Mouse (Mus musculus): ENCODE measurements at regions not wholly inside any gene's neighbourhood (a gene's known extent, or its start where the extent isn't known, plus 50 kb on each side); places are given as distances from the start of the nearest gene placed in this dataset.

GRCm38 (mm10) chr12:29236496-29236895 lies 291.7 kb upstream of the Myt1l start:
- H3K36me3 ChIP-seq (ENCODE audit: control insufficient read depth, insufficient read depth, low read length) = no peaks in the 10 kb centered on the region
- no peaks in the 10 kb centered on the region for H3K27me3 ChIP-seq (replicated peaks; ENCODE audit: control insufficient read depth, insufficient read depth, low read length)
- TF ChIP-seq POLR2A (IDR thresholded peaks at IDR 0.05; ENCODE audit: low read depth, low read length) (no peak), CTCF (conservative IDR thresholded peaks at IDR 0.05; ENCODE audit: insufficient read depth, insufficient read length, low read depth, low read length) (no peak)
- no peak for DNase-seq
- H3K27ac ChIP-seq (ENCODE audit: insufficient read depth, low read depth, low read length) = no peak overlapping the region
- 96% methylated on average over 2 of the region's 2 CpGs for WGBS
- no peak overlapping the region for H3K4me3 ChIP-seq (ENCODE audit: insufficient read depth, low read depth, low read length)
- H3K4me1 ChIP-seq (ENCODE audit: control insufficient read depth, insufficient read depth, low read length) = no peaks in the 10 kb centered on the region

GRCm38 (mm10) chr12:29237516-29237915 lies 290.7 kb upstream of the Myt1l start:
- TF ChIP-seq POLR2A (IDR thresholded peaks at IDR 0.05; ENCODE audit: low read depth, low read length) (no peak), CTCF (conservative IDR thresholded peaks at IDR 0.05; ENCODE audit: insufficient read depth, insufficient read length, low read depth, low read length) (no peak)

GRCm38 (mm10) chr12:29239482-29239881 lies 288.7 kb upstream of the Myt1l start:
- Histone ChIP-seq H3K27me3 (replicated peaks; ENCODE audit: control insufficient read depth, insufficient read depth, low read length) (no peaks in the 10 kb centered on the region), H3K4me1 (ENCODE audit: control insufficient read depth, insufficient read depth, low read length) (no peaks in the 10 kb centered on the region), H3K27ac (ENCODE audit: insufficient read depth, low read depth, low read length) (no peak overlapping the region), H3K36me3 (ENCODE audit: control insufficient read depth, insufficient read depth, low read length) (no peaks in the 10 kb centered on the region), H3K4me3 (ENCODE audit: insufficient read depth, low read depth, low read length) (no peak overlapping the region)
- 70% methylated on average over 3 of the region's 3 CpGs for WGBS
- TF ChIP-seq POLR2A (IDR thresholded peaks at IDR 0.05; ENCODE audit: low read depth, low read length) (no peak), CTCF (conservative IDR thresholded peaks at IDR 0.05; ENCODE audit: insufficient read depth, insufficient read length, low read depth, low read length) (no peak)
- no peak for DNase-seq

More at GRCm38 (mm10) chr12:29237516-29237915, 290.7 kb upstream of the Myt1l start:
- no peak for DNase-seq
- H3K27me3 ChIP-seq (replicated peaks; ENCODE audit: control insufficient read depth, insufficient read depth, low read length) = no peaks in the 10 kb centered on the region
- no peaks in the 10 kb centered on the region for H3K36me3 ChIP-seq (ENCODE audit: control insufficient read depth, insufficient read depth, low read length)
- no peaks in the 10 kb centered on the region for H3K4me1 ChIP-seq (ENCODE audit: control insufficient read depth, insufficient read depth, low read length)
- H3K27ac ChIP-seq (ENCODE audit: insufficient read depth, low read depth, low read length) = no peak overlapping the region
- WGBS = 42% methylated on average over 5 of the region's 5 CpGs
- no peak overlapping the region for H3K4me3 ChIP-seq (ENCODE audit: insufficient read depth, low read depth, low read length)

GRCm38 (mm10) chr12:29239975-29240374 lies 288.2 kb upstream of the Myt1l start:
- WGBS = 40% methylated on average over 5 of the region's 5 CpGs
- Histone ChIP-seq H3K36me3 (ENCODE audit: control insufficient read depth, insufficient read depth, low read length) (no peaks in the 10 kb centered on the region), H3K27ac (ENCODE audit: insufficient read depth, low read depth, low read length) (no peak overlapping the region), H3K27me3 (replicated peaks; ENCODE audit: control insufficient read depth, insufficient read depth, low read length) (no peaks in the 10 kb centered on the region), H3K4me3 (ENCODE audit: insufficient read depth, low read depth, low read length) (no peak overlapping the region), H3K4me1 (ENCODE audit: control insufficient read depth, insufficient read depth, low read length) (no peaks in the 10 kb centered on the region)
- no peak for DNase-seq
- TF ChIP-seq POLR2A (IDR thresholded peaks at IDR 0.05; ENCODE audit: low read depth, low read length) = no peak
- TF ChIP-seq CTCF (conservative IDR thresholded peaks at IDR 0.05; ENCODE audit: insufficient read depth, insufficient read length, low read depth, low read length) = no peak

- 79% methylated on average over 5 of the region's 5 CpGs for WGBS
- Histone ChIP-seq H3K27me3 (replicated peaks; ENCODE audit: control insufficient read depth, insufficient read depth, low read length) (no peaks in the 10 kb centered on the region), H3K4me3 (ENCODE audit: insufficient read depth, low read depth, low read length) (no peak overlapping the region), H3K4me1 (ENCODE audit: control insufficient read depth, insufficient read depth, low read length) (no peaks in the 10 kb centered on the region), H3K27ac (ENCODE audit: insufficient read depth, low read depth, low read length) (no peak overlapping the region), H3K36me3 (ENCODE audit: control insufficient read depth, insufficient read depth, low read length) (no peaks in the 10 kb centered on the region)
- no peak for TF ChIP-seq CTCF (conservative IDR thresholded peaks at IDR 0.05; ENCODE audit: insufficient read depth, insufficient read length, low read depth, low read length)
- no peak for TF ChIP-seq POLR2A (IDR thresholded peaks at IDR 0.05; ENCODE audit: low read depth, low read length)
- no peak for DNase-seq
These were observed 285.1 kb upstream of the Myt1l start for GRCm38 (mm10) chr12:29243087-29243486.

GRCm38 (mm10) chr12:29246041-29246440 lies 282.1 kb upstream of the Myt1l start:
- no peak for DNase-seq
- 37% methylated on average over 3 of the region's 3 CpGs for WGBS
- TF ChIP-seq CTCF (conservative IDR thresholded peaks at IDR 0.05; ENCODE audit: insufficient read depth, insufficient read length, low read depth, low read length) = no peak
- TF ChIP-seq POLR2A (IDR thresholded peaks at IDR 0.05; ENCODE audit: low read depth, low read length) = no peak

GRCm38 (mm10) chr12:29247356-29247755 lies 280.8 kb upstream of the Myt1l start:
- H3K27ac ChIP-seq (ENCODE audit: insufficient read depth, low read depth, low read length) = no peak overlapping the region
- H3K27me3 ChIP-seq (replicated peaks; ENCODE audit: control insufficient read depth, insufficient read depth, low read length) = no peaks in the 10 kb centered on the region
- 59% methylated on average over 5 of the region's 5 CpGs for WGBS
- TF ChIP-seq CTCF (conservative IDR thresholded peaks at IDR 0.05; ENCODE audit: insufficient read depth, insufficient read length, low read depth, low read length) (no peak), POLR2A (IDR thresholded peaks at IDR 0.05; ENCODE audit: low read depth, low read length) (no peak)
- no peaks in the 10 kb centered on the region for H3K4me1 ChIP-seq (ENCODE audit: control insufficient read depth, insufficient read depth, low read length)
- H3K36me3 ChIP-seq (ENCODE audit: control insufficient read depth, insufficient read depth, low read length) = no peaks in the 10 kb centered on the region
- no peak overlapping the region for H3K4me3 ChIP-seq (ENCODE audit: insufficient read depth, low read depth, low read length)
- DNase-seq = no peak

More at GRCm38 (mm10) chr12:29246041-29246440, 282.1 kb upstream of the Myt1l start:
- no peaks in the 10 kb centered on the region for H3K36me3 ChIP-seq (ENCODE audit: control insufficient read depth, insufficient read depth, low read length)
- no peak overlapping the region for H3K27ac ChIP-seq (ENCODE audit: insufficient read depth, low read depth, low read length)
- no peaks in the 10 kb centered on the region for H3K27me3 ChIP-seq (replicated peaks; ENCODE audit: control insufficient read depth, insufficient read depth, low read length)
- no peaks in the 10 kb centered on the region for H3K4me1 ChIP-seq (ENCODE audit: control insufficient read depth, insufficient read depth, low read length)
- no peak overlapping the region for H3K4me3 ChIP-seq (ENCODE audit: insufficient read depth, low read depth, low read length)

Measured in kidney, adult 2 months (tissue).